9 mouse cellular contexts compared by ENCODE assay signal in the genomic region with DNA sequence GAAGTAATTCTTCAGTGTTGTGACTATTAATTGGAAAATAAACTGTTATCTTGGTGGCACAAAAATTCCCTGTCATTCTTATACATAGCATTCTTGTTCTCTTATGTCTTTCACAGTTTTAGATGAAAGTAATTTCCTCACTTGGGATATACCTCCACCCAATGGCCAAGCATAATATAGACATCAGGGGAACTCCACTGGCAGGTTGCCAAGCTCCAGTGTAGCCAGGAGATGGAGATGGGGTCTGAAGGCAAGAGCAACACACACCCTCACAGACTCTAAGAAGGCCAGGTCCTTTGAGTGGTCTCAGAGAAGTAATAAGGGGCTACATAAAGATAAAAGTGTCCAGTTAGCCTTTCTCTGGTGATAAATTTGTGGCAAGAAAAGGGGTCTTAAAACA. TPM values are rescaled to one million over a fixed set of nuclear protein-coding genes. Genes with fewer than 3 reads are reported as not detected.
DNase-seq lines count a peak whose midpoint lies in the region; ATAC-seq and TF ChIP-seq lines count a peak whose summit lies in the region.
"Had no signal": no experiment of that assay in that cellular context is flagged by ENCODE, and none has a peak within 500 bp of the region (broad histone marks: within the 10 kb centered on the region; RNA-seq: fewer than 3 reads in every experiment).

No protein-coding gene starts in this region.

- H3K9ac ChIP-seq in limb, embryonic 11.5 days (ENCODE audit: low read length), result no peak overlapping the region

- no peak for TF ChIP-seq CTCF in kidney, adult 2 months (conservative IDR thresholded peaks at IDR 0.05; ENCODE audit: insufficient read depth, insufficient read length, low read depth, low read length)

- no peaks in the 10 kb centered on the region for H3K36me3 ChIP-seq in kidney, adult 2 months (ENCODE audit: control insufficient read depth, insufficient read depth, low read length)
- no peaks in the 10 kb centered on the region for H3K36me3 ChIP-seq in limb, embryonic 11.5 days (ENCODE audit: control insufficient read depth, insufficient read depth, low read length)

- DNase-seq in kidney, postnatal 10 days, result peak; percentile 22
- no peak for DNase-seq in kidney, adult 2 months
- peak; percentile 19 to 47 for DNase-seq in frontal cortex, postnatal 10 days (ENCODE audit: low spot score in 2 of 2)
- DNase-seq in limb, embryonic 11.5 days (ENCODE audit: low spot score), result peak; percentile 51
- DNase-seq in right cerebral cortex, postnatal 36 days (ENCODE audit: low spot score in 2 of 2), result peak; percentile 32 to 34
- no peak for DNase-seq in cerebellum, adult 9-11 months

- no peak overlapping the region for H3K4me3 ChIP-seq in kidney, adult 2 months (ENCODE audit: insufficient read depth, low read depth, low read length)
- H3K4me3 ChIP-seq in limb, embryonic 11.5 days (ENCODE audit: low read depth, low read length), result no peak overlapping the region

- H3K27ac ChIP-seq in kidney, adult 2 months (ENCODE audit: insufficient read depth, low read depth, low read length), result no peak overlapping the region
- H3K27ac ChIP-seq in limb, embryonic 11.5 days (replicated peaks; ENCODE audit: low read depth, low read length), result no peak overlapping the region

- H3K27me3 ChIP-seq in kidney, adult 2 months (replicated peaks; ENCODE audit: control insufficient read depth, insufficient read depth, low read length), result 0 out of 2 replicates have a peak, but pooled peaks cover 2% of the 10 kb centered on the region
- no peaks in the 10 kb centered on the region for H3K27me3 ChIP-seq in limb, embryonic 11.5 days (ENCODE audit: control insufficient read depth, insufficient read depth, low read length)

- no peak overlapping the region for H3K4me2 ChIP-seq in limb, embryonic 11.5 days (ENCODE audit: low read depth, severe bottlenecking)

- H3K4me1 ChIP-seq in kidney, adult 2 months (ENCODE audit: control insufficient read depth, insufficient read depth, low read length), result no peaks in the 10 kb centered on the region
- no peaks in the 10 kb centered on the region for H3K4me1 ChIP-seq in limb, embryonic 11.5 days (ENCODE audit: control insufficient read depth, insufficient read depth, low read length)

- ATAC-seq in limb, embryonic 11.5 days (ENCODE audit: insufficient number of reproducible peaks, low FRiP score, low TSS enrichment, low read depth), result no peak
- ATAC-seq in cerebellum, adult (ENCODE audit: insufficient number of reproducible peaks, low FRiP score, low TSS enrichment), result no peak
- no peak for ATAC-seq in monocyte, adult 5-6 weeks (replicated peaks; ENCODE audit: insufficient number of reproducible peaks, low FRiP score, low TSS enrichment, poor library complexity, severe bottlenecking)

- H3K9me3 ChIP-seq in limb, embryonic 11.5 days (ENCODE audit: control insufficient read depth, low read length), result no peaks in the 10 kb centered on the region

- TF ChIP-seq POLR2A in kidney, adult 2 months (IDR thresholded peaks at IDR 0.05; ENCODE audit: low read depth, low read length), result no peak

RNA-seq across cellular contexts. Expression of gene Gabra2, which starts 3.2 kb away (rescaled TPM):
- not detected in 2 replicates for polyA plus RNA-seq in kidney, adult 2 months (2012; rRNA removed)
- 0.57 and 1.5 TPM in 2 replicates for polyA plus RNA-seq in limb, embryonic 11.5 days (2014; fragmentation: Nextera tagmentation; extraction: Ambion mirVana)
- total RNA-seq in monocyte, adult 5-6 weeks (2017), result not detected in 3 replicates
- total RNA-seq: liver, adult 2 months had no signal
- polyA plus RNA-seq: liver, adult 2 months had no signal

Comparison
In these comparisons a context has a peak if more than half of its experiments do, and no peak if none do; other contexts are left out.
1. DNase-seq: peak in kidney, postnatal 10 days (single experiment), frontal cortex, postnatal 10 days (2 of 2), limb, embryonic 11.5 days (single experiment) and right cerebral cortex, postnatal 36 days (2 of 2); none in kidney, adult 2 months (single experiment) and cerebellum, adult 9-11 months (single experiment).